Mouse (Mus musculus) hematopoietic stem cell, adult 5-6 weeks (primary cell): ENCODE measurements around the gene Aoc2. TPM values are rescaled to one million over a fixed set of nuclear protein-coding genes. Genes with fewer than 3 reads are reported as not detected.
"Not testable (repeated sequence)": the region's sequence is repeated elsewhere in the genome, so short reads cannot be mapped to it uniquely, and the experiment has no call there.

Experiments
- ATAC-seq, 2 experiments: fragments of 125-278 bp in 1 of 2; replicated peaks in 1 of 2; 2 replicates each; pipeline ENCODE4 v1.8.0; 2016 to 2017; ENCODE audit warnings: inconsistent platforms in 2 of 2, mild to moderate bottlenecking in 2 of 2, moderate number of reproducible peaks in 2 of 2, low read depth in 1 of 2, moderate TSS enrichment in 1 of 2; ENCODE audit not compliant: low FRiP score in 2 of 2, poor library complexity in 2 of 2, severe bottlenecking in 2 of 2, insufficient read depth in 1 of 2, low TSS enrichment in 1 of 2
- total RNA-seq: library from RNA; stranded (forward); fragments of 172-1452, 232-1000 nt; gene quantifications from 2 replicates; pipeline ENCODE4 v1.2.3, GENCODE M21; 2017

Aoc2 gene
- total RNA-seq, 1 experiment from 2014 or later: 1.1 TPM

DNA sequence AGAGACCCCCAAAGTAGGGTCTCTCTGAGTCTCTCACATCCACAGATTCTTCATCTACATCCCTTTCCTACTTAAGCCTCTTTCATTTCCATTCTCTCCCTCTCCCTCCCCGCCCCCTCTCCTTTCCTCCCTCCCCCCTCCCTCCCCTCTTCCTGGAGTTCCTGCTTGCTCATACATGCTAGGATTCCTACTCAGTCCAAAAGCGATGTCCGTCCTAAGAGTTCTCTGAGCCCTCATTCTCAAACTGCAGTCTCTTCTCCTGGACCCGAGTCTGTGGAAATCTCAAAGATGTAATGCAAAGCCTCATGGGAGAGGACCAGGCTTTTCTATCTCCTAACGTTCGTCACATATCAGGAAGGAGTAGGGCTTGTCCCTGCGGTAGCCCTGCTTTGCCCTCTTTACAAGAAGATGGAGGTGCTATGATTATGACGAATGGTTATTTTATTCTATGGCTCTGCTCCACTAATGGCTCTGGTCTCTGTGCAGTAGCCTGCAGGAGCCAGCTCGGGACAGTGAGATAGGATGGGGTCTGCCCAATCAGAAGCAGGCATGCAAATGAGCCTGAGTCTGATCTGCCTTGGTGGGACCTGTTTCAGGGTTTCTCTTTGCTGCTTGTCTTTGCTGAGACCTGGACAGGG, 13.4 kb downstream of the Aoc2 start:
- ATAC-seq: peak; percentile 92 to 93

DNA sequence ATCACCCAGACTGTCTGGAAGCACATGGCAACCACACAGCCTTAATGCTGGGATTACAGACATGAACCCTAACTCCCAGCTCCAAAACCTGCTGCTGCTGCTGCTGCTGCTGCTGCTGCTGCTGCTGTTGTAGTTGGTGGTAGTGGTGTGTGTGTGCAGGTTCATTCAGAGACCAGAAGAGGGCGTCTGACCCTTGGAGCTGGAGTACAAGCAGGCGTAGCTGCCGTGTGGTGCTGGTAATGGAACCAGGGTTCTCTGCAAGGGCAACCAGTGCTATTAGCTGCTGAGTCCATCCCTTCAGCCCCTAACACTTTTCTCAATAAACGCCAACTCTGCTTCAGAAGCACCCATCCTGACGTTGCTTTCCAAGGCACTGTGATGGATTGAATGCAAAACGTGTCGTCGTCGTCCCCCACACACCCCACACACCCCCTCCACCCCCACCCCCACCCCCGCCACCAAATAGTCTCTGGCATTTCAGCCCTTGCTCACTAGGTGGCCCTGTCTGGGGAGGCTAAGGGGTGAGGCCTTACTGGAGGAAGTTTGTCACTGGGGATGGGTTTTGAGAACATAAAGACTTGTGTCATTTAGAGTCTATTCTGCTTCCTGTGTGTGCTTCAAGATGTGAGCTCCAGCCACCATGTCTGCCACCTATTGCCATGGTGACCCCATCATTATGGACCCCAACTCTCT, 22.4 kb downstream of the Aoc2 start:
- no peak for ATAC-seq

DNA sequence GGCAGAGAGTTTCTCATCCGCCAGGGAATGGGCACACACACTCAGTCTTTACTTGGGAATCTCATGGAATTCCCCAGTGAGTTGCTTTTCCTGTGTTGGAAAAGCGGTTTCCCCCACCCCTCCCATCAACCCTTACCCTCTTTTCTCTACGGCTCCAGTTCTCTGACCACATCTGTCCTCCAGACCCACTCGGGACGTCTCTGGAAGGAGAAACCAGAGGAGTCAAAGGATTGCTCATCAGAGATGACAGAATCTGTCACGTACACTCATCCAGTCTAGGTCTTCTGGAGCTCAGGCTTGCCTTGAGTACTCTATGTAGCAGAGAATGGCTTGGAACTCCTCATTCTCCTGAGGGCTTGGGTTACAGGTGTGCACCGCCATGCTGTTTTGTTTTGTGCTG, 23.9 kb downstream of the Aoc2 start:
- ATAC-seq: no peak

DNA sequence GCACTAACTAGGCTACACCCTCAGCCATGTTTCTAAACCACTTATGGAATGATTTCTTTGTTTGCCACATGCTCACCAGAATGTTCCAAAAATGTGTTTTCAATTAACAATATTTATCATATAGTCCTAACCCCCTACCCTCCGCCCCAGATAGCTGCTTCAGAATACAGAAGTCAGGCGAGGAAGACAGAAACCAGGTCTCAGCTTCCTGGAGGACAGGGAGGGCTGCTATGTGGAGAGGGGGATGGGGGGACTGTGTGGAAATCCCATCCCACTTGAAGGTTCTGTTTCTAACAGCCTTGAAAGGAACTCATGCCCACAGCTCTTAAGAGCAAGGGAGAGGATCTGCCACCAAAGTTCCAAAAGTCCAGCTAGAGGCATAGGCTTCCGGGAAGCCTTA, 24.4 kb downstream of the Aoc2 start:
- no peak for ATAC-seq

DNA sequence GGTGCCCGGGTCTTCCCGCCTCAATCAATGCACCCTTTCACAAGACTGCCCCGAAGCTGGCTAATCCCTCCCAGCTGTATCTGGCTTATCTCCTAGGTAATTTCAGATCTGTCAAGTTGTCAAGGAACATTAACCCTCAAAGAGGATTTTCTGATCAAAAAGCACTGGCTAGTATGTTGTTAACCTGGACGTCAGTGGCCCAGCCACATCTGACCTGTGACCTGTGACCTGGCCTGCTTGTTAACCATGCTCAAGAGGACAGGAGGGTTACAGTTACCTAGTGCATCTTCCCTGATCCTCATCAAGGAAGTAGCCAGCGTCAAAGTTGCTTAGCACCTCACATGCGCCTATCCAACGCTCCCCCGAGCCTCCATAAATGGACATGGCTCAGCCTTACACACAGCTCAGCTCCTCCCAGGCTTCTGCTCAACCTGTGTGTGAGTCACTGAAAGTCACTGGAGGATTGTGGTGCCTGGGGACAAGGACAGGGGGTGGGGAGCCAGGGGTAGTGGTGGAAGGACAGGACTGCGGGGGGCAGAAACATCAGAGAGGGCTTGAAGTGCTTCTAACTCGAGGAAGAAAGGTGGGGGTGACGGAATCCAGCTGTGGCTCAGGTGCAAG, 26.3 kb downstream of the Aoc2 start:
- ATAC-seq: no peak

DNA sequence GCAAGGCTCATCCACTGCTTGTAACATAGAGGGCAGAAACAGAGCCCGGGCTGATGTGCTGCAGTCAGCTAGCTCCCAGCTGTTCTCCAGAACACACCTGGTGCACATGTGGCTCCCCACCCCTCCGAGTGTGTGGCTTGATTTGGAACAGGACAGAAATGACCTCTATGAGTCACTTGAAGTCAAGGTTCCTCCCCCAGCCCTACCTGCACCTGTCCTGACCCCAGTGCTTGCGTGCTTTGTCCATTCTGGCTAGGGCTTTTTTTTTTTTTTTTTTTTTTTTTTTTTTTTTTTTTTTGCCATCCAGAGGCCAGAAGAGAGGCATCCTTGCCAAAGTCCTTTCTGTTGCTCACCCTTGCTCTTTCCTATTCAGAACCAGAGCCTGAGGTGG, 26.9 kb downstream of the Aoc2 start:
- ATAC-seq: no peak

DNA sequence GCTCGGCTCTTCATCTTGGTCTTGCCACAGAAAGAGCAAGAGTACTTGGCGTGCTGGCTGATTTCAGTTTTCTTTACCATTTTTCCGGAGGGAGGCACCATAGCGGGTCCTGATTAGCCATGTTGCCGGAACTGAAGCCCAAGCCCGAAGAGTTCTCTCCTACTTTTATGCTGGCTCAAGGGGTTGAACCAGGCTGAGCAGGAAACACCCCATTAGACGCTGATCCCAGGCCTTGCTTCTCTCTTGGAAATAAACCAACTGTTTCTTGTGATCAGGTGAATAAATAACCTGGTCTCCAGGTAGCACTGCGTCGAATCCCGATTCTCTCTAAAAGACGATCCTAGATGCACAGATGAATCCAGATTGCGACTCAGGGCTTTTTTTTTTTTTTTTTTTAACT, 28.6 kb downstream of the Aoc2 start:
- ATAC-seq: no peak

DNA sequence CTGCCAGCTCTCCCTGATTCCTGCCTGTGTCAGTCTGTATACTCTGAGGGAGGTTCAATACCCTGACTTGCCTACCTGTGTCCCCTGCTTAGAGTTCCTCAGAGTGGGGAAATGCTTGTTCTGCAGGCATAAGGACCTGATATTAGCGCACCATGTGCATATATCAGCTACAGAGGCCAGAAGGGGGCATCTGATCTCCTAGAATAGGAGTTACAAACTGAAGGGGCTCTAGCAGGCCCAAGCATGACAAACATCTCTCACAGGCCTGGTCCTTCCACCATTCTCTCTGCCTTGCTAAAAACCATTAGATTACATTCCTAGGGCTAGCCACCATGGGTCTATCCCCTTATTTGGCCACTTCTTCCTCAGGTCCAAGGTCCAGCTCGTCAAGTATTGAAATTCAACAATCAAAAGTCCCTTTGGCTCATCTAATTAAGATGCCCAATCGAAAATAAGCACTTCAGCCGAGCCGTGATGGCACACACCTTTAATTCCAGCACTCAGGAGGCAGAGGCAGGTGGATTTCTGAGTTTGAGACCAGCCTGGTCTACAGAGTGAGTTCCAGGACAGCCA, 29.7 kb downstream of the Aoc2 start:
- no peak for ATAC-seq

DNA sequence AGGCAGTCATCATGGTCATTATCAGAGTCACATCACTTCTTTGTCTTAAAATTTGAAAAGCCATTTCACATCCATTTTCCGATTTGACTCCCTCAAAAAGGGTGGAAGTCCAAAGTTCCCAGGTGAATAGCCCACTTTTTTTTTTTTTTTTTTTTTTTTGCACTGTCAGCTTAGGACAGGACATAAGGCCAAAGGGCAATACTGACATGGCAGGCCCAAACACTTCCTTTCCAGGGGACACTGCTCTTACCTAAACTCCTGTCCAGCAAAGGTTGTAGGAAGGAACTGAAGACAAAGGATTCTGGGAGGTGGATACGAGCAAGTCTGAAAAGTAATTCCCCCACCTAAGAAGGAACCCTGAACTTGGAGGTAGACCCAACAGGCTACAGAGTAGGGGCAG, 31.1 kb downstream of the Aoc2 start:
- ATAC-seq: no peak

DNA sequence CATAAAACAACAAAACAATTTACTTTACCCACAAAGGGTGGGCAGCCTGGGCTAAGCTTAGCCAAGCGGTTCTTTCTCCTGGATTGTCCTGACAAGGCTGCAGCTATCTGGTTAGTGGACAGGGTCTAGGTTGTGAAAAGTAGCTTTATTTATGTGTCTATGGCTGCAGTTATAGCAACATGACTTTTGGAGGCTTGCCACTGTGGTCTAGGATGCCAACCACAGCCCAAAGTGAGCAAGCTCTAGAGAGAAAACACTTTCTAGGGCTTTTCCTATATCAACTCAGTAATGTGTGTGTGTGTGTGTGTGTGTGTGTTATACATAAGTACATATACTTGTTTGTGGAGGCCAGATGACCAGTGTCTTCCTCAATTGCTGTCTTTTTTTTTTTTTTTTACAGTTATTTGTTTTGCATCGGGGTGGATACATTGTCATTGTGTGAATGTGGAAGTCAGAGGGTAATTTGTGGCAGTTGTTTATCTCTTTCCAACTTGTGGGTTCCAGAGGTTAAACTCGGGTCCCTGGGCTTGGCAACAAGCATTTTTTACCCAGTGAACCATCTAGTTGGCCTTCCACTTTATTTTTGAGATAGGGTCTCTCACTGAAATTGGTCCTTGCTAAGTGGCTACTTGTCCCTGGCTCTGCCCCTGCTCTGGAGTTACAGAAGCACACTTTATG, 32.8 kb downstream of the Aoc2 start:
- peak; percentile 42 to 74 for ATAC-seq

DNA sequence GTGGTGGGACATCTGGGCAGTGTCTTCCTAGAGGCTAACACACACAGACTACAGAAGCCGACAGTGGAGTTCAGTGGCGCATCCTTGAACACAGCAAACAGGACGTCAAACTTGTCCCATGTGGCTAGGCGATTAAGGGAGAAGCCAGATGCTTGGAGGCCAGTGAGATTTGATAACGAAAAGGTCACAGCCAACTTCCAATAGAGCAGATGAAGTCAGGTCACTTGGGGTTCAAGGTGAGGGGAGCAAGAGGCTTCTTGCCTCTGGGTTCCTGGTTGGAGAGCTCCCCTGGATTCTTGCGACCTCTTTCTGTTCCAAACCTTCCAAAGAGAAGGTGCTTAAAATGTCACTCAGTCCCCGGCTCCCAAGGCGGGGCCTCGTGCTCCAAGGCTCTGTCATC, 34.9 kb downstream of the Aoc2 start:
- no peak for ATAC-seq

DNA sequence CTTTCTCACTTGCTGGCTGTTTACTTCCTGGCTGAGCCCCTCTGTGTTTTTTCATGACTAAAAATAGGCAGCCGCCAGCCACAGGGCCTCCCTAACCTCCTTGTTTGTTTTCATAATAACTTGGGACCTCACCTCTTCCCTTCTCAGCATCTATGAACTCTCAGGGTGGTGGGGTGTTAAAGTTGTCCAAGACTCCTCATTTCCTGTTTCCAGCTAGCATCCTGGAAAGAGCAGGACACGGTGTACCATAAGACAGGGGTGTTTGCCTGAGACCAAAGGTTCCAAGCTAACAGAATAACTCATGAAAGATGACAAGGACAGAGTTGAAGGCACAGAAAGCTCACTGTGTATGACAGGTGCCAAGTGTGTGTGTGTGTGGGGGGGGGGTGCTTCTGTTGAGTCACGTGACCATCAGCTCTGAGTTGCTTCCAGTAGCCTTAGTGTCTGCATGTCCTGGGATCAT, 35.8 kb downstream of the Aoc2 start:
- ATAC-seq: no peak

DNA sequence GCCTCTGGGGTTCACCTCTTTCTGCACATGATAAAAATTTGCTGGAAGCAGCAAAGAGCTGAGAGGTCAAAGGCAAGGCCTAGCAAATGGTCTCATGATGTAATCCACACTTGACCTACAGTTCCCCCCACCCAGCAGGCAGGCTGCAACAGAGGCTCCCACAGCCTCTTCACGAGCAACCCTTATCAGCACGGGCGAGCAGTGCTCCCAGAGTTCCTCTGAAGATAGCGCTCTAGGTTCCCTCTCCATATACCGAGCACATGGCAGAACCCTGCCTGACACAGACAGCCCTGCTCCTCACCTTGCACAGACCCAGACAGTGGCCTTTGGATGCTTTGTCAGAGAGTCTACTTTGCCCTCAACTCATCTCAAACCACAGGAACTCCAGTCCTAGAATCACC, 39.7 kb downstream of the Aoc2 start:
- no peak for ATAC-seq

DNA sequence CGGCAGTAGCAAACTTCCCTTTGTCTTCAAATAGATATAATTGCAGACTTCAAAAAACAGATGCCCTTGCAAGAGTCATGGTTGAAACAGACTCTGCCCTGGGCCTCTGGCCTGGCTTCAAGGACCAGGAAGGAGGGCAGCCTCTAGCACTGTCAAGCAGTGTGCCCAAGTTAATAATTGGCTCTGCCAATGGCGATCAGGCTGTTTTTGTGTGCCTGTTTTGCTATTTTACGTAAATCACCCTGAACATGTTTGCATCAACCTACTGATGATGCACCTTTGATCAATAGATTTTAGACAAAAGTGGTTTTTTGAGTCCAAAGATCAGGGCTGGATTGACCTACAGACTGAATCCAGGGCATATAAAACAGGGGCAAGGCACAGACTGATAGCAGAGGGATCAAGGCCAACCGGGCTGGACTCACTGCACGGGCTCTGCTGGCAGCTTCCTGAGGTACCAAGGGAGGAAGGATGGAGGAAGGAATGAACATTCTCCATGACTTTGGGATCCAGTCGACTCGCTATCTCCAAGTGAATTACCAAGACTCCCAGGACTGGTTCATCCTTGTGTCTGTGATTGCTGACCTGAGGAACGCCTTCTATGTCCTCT, 42.6 kb downstream of the Aoc2 start, which contains the start of gene G6pc:
TSS of gene G6pc (plus strand) at position 236 of the 610 bp plus-strand sequence.
- no peak for ATAC-seq

DNA sequence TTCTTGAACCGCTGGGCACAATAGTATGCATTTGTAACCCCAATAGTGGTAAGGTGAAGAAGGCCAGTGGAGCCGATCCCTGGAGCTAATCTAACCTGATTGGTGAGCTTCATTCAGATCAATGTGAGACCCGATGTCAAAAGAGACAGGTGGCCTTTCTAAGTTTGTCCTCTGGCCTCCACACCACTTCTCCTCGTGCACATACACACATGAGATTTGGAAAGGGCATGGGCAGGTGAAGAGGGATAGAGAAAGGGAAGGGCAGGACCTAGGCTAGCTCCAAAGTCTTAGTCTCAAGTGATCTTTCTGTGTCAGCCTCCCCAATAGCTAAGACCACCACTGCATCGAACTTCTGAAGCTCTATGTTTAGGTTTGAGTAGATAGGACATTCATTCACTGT, 45.3 kb downstream of the Aoc2 start:
- ATAC-seq: no peak

DNA sequence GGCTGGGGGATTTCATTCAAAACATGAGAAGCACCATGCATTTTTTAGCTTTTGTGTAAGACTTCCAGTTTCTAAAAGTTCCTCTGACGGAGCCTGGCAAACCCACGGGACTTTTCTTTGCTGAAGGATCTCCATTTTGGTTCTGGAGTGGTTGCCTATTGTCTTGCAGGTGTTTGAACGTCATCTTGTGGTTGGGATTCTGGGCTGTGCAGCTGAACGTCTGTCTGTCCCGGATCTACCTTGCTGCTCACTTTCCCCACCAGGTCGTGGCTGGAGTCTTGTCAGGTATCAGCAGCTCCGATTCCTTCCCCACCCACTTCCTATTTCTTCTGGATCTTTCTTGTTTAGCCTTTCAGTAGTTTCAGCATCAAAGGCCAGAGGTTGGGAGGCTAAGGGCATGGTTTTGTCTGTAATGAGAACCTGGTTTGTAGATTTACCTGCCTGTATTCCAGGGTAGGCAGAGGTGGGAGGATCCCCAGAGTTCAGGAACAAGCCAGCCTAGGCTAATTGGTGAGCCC, 49.6 kb downstream of the Aoc2 start:
- no peak for ATAC-seq

DNA sequence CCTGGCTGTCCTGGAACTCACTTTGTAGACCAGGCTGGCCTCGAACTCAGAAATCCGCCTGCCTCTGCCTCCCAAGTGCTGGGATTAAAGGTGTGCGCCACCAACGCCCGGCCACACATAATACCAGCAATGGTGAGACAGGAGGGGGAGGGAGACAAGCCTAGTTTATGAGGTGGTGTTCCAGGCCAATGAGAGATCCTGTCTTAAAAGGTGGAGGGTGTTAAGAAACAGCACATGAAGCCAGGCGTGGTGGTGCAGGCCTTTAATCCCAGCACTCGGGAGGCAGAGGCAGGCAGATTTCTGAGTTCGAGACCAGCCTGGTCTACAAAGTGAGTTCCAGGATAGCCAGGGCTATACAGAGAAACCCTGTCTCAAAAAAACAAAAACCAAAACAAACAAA, 53.3 kb downstream of the Aoc2 start:
- not testable (repeated sequence) for ATAC-seq
